Mouse (Mus musculus): Measurements from ENCODE around the gene Hk3. TPM values are rescaled to one million over a fixed set of nuclear protein-coding genes. Genes with fewer than 3 reads are reported as not detected.

The Hk3 gene
- polyA plus RNA-seq, 1 experiment from 2014 or later = 1.1 TPM

DNA sequence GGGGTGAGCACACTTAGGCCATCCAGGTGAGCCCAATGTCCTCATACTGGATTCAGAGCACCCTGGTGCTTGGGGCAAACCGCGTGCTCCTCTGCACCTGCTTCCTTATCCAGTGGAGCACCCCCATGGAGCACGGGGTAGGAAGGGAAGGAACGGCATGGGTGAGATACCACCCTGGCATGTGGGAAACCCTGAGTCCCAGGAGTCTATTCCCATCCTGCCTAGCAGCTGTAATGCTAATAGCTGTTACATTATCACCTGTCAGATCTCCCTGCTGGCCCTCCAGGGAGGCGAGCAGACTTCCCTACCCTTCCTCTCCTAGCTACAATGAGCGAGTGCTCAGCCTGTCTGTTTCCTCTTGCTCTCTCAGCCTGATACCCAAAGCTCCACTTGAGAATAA is 26.0 kb downstream of the Hk3 start:
- Histone ChIP-seq H3K4me3 (0 out of 2 replicates have a peak overlapping the region, but pooled peaks have one; percentile 2), H3K9me3 (replicated peaks) (no peaks in the 10 kb centered on the region), H3K27ac (replicated peaks) (peak overlapping the region; percentile 82), H3K27me3 (ENCODE audit: low read depth, poor library complexity, severe bottlenecking) (peaks cover 84% of the 10 kb centered on the region), H3K4me1 (peaks cover 71% of the 10 kb centered on the region), H3K36me3 (peaks cover 11% of the 10 kb centered on the region)
- no peak for DNase-seq (ENCODE audit: low spot score)
- 62% methylated on average over 6 of the region's 6 CpGs for whole genome bisulfite sequencing

GRCm38 (mm10) chr13:54994576-54994975 is 26.6 kb downstream of the Hk3 start:
- Histone ChIP-seq H3K4me1 (peaks cover 77% of the 10 kb centered on the region), H3K36me3 (peaks cover 8% of the 10 kb centered on the region), H3K9me3 (replicated peaks) (no peaks in the 10 kb centered on the region), H3K27ac (replicated peaks) (peak overlapping the region; percentile 82), H3K27me3 (ENCODE audit: low read depth, poor library complexity, severe bottlenecking) (peaks cover 84% of the 10 kb centered on the region), H3K4me3 (0 out of 2 replicates have a peak overlapping the region, but pooled peaks have one; percentile 2)
- WGBS = 1% methylated on average over 4 of the region's 4 CpGs
- peak; percentile 72 for DNase-seq (ENCODE audit: low spot score)

- no peak for DNase-seq (ENCODE audit: low spot score)
- 89% methylated on average over 7 of the region's 7 CpGs for WGBS
- Histone ChIP-seq H3K4me1 (peaks cover 89% of the 10 kb centered on the region), H3K4me3 (no peak overlapping the region), H3K36me3 (peaks cover 4% of the 10 kb centered on the region; the same call in 1 of the 2 replicates), H3K9me3 (replicated peaks) (no peaks in the 10 kb centered on the region), H3K27ac (replicated peaks) (peak overlapping the region; percentile 69), H3K27me3 (ENCODE audit: low read depth, poor library complexity, severe bottlenecking) (peaks cover 79% of the 10 kb centered on the region)
These were observed 29.0 kb downstream of the Hk3 start for GRCm38 (mm10) chr13:54992215-54992614.

GRCm38 (mm10) chr13:54988181-54988760 is 32.9 kb downstream of the Hk3 start:
- H3K9me3 ChIP-seq (replicated peaks) = no peaks in the 10 kb centered on the region
- peaks cover 90% of the 10 kb centered on the region for H3K27me3 ChIP-seq (ENCODE audit: low read depth, poor library complexity, severe bottlenecking)
- no peak overlapping the region; the same call in 1 of the 2 replicates for H3K27ac ChIP-seq (replicated peaks)
- H3K36me3 ChIP-seq = no peaks in the 10 kb centered on the region
- peaks cover 59% of the 10 kb centered on the region for H3K4me1 ChIP-seq
- no peak overlapping the region for H3K4me3 ChIP-seq
- no peak for DNase-seq (ENCODE audit: low spot score)
- WGBS = 60% methylated on average over 7 of the region's 7 CpGs

GRCm38 (mm10) chr13:54987405-54987804 is 33.8 kb downstream of the Hk3 start:
- DNase-seq (ENCODE audit: low spot score) = no peak
- WGBS = 83% methylated on average over 9 of the region's 9 CpGs
- no peak overlapping the region for H3K4me3 ChIP-seq
- peaks cover 89% of the 10 kb centered on the region for H3K27me3 ChIP-seq (ENCODE audit: low read depth, poor library complexity, severe bottlenecking)
- H3K27ac ChIP-seq (replicated peaks) = 0 out of 2 replicates have a peak overlapping the region, but pooled peaks have one; percentile 34
- no peaks in the 10 kb centered on the region for H3K9me3 ChIP-seq (replicated peaks)
- no peaks in the 10 kb centered on the region for H3K36me3 ChIP-seq
- H3K4me1 ChIP-seq = peaks cover 50% of the 10 kb centered on the region

GRCm38 (mm10) chr13:54983614-54984013 is 37.6 kb downstream of the Hk3 start:
- DNase-seq (ENCODE audit: low spot score) = no peak
- H3K27me3 ChIP-seq (ENCODE audit: low read depth, poor library complexity, severe bottlenecking) = peaks cover 93% of the 10 kb centered on the region
- H3K4me1 ChIP-seq = peaks cover 47% of the 10 kb centered on the region

DNA sequence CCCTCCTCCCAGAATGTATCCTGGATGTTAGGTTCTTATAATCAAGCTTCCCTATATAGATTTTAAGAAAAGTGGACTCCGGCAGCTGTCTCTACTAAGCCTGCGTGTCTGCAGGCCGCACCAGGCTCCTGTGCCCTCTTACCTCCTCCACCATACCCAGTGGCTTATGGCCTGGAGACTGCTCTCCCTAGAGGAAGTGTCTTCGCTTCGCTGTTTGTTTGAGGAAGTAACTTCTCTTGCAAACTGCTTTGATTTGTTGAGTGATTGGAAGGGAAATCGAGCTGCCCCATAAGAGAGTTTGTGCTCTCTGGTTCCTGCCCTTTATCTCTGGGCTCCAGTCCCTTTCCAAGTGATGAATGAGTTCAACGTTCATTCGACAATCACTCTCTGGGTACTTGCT is 38.2 kb downstream of the Hk3 start:
- DNase-seq (ENCODE audit: low spot score) = no peak
- Histone ChIP-seq H3K27me3 (ENCODE audit: low read depth, poor library complexity, severe bottlenecking) (peaks cover 94% of the 10 kb centered on the region), H3K9me3 (replicated peaks) (no peaks in the 10 kb centered on the region), H3K4me3 (no peak overlapping the region), H3K36me3 (no peaks in the 10 kb centered on the region), H3K27ac (replicated peaks) (no peak overlapping the region), H3K4me1 (peaks cover 47% of the 10 kb centered on the region)
- WGBS = 88% methylated on average over 8 of the region's 8 CpGs

More at GRCm38 (mm10) chr13:54983614-54984013, 37.6 kb downstream of the Hk3 start:
- Histone ChIP-seq H3K27ac (replicated peaks) (no peak overlapping the region), H3K4me3 (no peak overlapping the region), H3K9me3 (replicated peaks) (no peaks in the 10 kb centered on the region), H3K36me3 (no peaks in the 10 kb centered on the region)
- 76% methylated on average over 2 of the region's 2 CpGs for WGBS

GRCm38 (mm10) chr13:54980957-54981356 is 40.2 kb downstream of the Hk3 start:
- no peak for DNase-seq (ENCODE audit: low spot score)
- H3K27ac ChIP-seq (replicated peaks) = 0 out of 2 replicates have a peak overlapping the region, but pooled peaks have one; percentile 34
- no peaks in the 10 kb centered on the region for H3K36me3 ChIP-seq
- H3K4me3 ChIP-seq = no peak overlapping the region
- H3K4me1 ChIP-seq = peaks cover 49% of the 10 kb centered on the region
- H3K9me3 ChIP-seq (replicated peaks) = no peaks in the 10 kb centered on the region
- WGBS = 78% methylated on average over 12 of the region's 12 CpGs
- peaks cover 92% of the 10 kb centered on the region for H3K27me3 ChIP-seq (ENCODE audit: low read depth, poor library complexity, severe bottlenecking)

GRCm38 (mm10) chr13:54978804-54979203 is 42.4 kb downstream of the Hk3 start:
- no peak for DNase-seq (ENCODE audit: low spot score)
- Histone ChIP-seq H3K27me3 (ENCODE audit: low read depth, poor library complexity, severe bottlenecking) (peaks cover 90% of the 10 kb centered on the region), H3K4me3 (no peak overlapping the region), H3K9me3 (replicated peaks) (no peaks in the 10 kb centered on the region), H3K27ac (replicated peaks) (peak overlapping the region; percentile 50), H3K4me1 (peaks cover 59% of the 10 kb centered on the region), H3K36me3 (no peaks in the 10 kb centered on the region)
- 31% methylated on average over 8 of the region's 8 CpGs for WGBS

DNA sequence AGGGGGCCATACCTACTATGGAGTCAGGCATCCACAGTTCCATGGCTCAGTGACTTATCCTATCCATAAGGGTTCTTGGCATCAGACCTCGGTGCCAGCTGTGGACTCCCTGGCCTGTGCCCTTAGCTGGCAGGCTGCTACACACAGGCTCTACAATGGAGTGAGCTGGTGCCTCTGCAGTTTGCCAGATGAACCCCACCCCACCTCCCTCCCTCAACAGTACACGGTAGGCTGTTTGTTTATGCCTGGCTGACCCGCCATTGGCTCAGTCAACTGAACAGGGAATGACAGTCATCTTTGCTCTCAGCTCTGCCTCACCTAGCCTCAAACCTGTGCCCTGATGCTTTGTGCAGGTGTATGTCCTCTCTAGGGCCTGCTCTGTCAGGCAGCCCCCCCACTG is 45.6 kb downstream of the Hk3 start:
- DNase-seq (ENCODE audit: low spot score) = no peak
- WGBS = 54% methylated on average over 3 of the region's 3 CpGs
- peaks cover 68% of the 10 kb centered on the region for H3K4me1 ChIP-seq
- H3K27ac ChIP-seq (replicated peaks) = peak overlapping the region; percentile 24
- no peaks in the 10 kb centered on the region for H3K36me3 ChIP-seq
- H3K4me3 ChIP-seq = no peak overlapping the region
- no peaks in the 10 kb centered on the region for H3K9me3 ChIP-seq (replicated peaks)
- peaks cover 92% of the 10 kb centered on the region for H3K27me3 ChIP-seq (ENCODE audit: low read depth, poor library complexity, severe bottlenecking)

DNA sequence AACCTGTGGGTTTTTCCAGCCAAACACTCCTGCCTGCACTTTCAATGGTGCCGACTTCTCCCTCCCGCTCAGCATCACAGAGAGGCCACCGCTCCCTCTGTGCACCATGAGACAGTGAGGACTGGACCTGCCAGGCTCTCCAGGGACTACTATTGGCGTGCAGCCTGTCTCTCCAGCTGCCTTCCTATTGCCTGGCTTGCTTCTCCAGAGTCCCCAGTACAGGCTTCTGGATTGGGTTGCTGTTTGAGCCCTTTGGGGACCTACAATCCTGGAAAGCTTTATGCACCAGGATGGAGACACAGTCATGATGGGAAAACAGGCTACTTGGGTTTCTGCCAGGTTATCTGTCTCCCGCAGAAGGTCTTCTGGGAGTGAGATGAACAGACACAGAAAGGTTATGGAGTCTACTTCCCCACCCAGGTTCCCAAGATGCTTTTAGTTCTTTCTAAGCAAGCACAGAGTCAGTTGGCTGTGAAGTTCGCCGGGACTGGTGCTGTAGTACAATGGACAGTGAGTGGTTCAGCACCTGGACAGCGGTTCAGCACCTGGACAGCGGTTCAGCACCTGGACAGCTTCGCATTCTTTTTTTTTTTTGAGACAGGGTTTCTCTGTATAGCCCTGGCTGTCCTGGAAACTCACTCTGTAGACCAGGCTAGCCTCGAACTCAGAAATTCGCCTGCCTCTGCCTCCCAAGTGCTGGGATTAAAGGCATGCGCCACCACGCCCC is 50.5 kb downstream of the Hk3 start:
- no peak overlapping the region for H3K4me3 ChIP-seq
- no peaks in the 10 kb centered on the region for H3K9me3 ChIP-seq (replicated peaks)
- H3K36me3 ChIP-seq = no peaks in the 10 kb centered on the region
- WGBS = 47% methylated on average over 14 of the region's 14 CpGs
- peaks cover 98% of the 10 kb centered on the region for H3K27me3 ChIP-seq (ENCODE audit: low read depth, poor library complexity, severe bottlenecking)
- no peak overlapping the region for H3K27ac ChIP-seq (replicated peaks)
- H3K4me1 ChIP-seq = peaks cover 61% of the 10 kb centered on the region
- no peak for DNase-seq (ENCODE audit: low spot score)

DNA sequence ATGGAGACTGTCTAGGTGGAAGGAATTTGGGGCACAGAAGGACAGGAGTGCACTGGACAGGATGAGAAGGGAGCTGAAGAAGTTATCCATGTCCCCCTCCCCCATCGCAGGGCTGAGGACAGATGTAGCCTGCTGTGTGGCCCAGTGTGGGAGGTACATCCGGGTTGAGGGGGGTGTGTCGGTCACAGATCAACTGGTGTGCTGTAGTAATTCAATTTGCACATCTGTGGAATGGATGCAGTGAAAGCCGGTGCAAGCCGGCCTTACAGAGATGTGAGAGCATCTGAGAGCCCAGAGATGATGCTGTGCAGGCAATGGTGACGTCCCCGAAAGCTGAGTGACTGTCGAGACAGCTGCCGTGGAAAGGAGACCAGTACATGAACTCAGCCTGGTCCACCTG is 51.7 kb downstream of the Hk3 start:
- DNase-seq (ENCODE audit: low spot score) = no peak
- Histone ChIP-seq H3K4me1 (peaks cover 50% of the 10 kb centered on the region), H3K27ac (replicated peaks) (no peak overlapping the region), H3K36me3 (no peaks in the 10 kb centered on the region), H3K9me3 (replicated peaks) (no peaks in the 10 kb centered on the region), H3K4me3 (no peak overlapping the region), H3K27me3 (ENCODE audit: low read depth, poor library complexity, severe bottlenecking) (peaks cover 99% of the 10 kb centered on the region)
- WGBS = 55% methylated on average over 9 of the region's 9 CpGs

GRCm38 (mm10) chr13:54968636-54969035 is 52.5 kb downstream of the Hk3 start:
- H3K27me3 ChIP-seq (ENCODE audit: low read depth, poor library complexity, severe bottlenecking) = peaks cover 100% of the 10 kb centered on the region
- H3K4me1 ChIP-seq = peaks cover 57% of the 10 kb centered on the region

More at GRCm38 (mm10) chr13:54968636-54969035, 52.5 kb downstream of the Hk3 start:
- WGBS = 69% methylated on average over 5 of the region's 5 CpGs
- Histone ChIP-seq H3K4me3 (no peak overlapping the region), H3K9me3 (replicated peaks) (no peaks in the 10 kb centered on the region), H3K36me3 (no peaks in the 10 kb centered on the region), H3K27ac (replicated peaks) (no peak overlapping the region)
- DNase-seq (ENCODE audit: low spot score) = no peak
